Mouse (Mus musculus): ENCODE measurements around the gene Fads6. TPM values are rescaled to one million over a fixed set of nuclear protein-coding genes. Genes with fewer than 3 reads are reported as not detected.

The Fads6 gene
- polyA plus RNA-seq, 1 experiment from 2014 or later = 0.60 TPM

- Histone ChIP-seq H3K27ac (replicated peaks) (no peak overlapping the region), H3K4me2 (replicated peaks) (peak overlapping the region; percentile 36), H3K4me1 (peaks cover 7% of the 10 kb centered on the region; the same call in 1 of the 2 replicates), H3K4me3 (replicated peaks) (peak overlapping the region; percentile 11; the same call in 1 of the 2 replicates), H3K36me3 (no peaks in the 10 kb centered on the region), H3K27me3 (peaks cover 92% of the 10 kb centered on the region), H3K9ac (no peak overlapping the region), H3K9me3 (replicated peaks) (no peaks in the 10 kb centered on the region)
- 17% methylated on average over 59 of the region's 59 CpGs for WGBS
- ATAC-seq (ENCODE audit: insufficient number of reproducible peaks, low FRiP score, low TSS enrichment, low read depth) = no peak
Observed at GRCm38 (mm10) chr11:115257775-115258510, 39.5 kb downstream of the Fads6 start.

- H3K4me3 ChIP-seq (replicated peaks) = no peak overlapping the region
- H3K9me3 ChIP-seq (replicated peaks) = no peaks in the 10 kb centered on the region
- no peak for ATAC-seq (ENCODE audit: insufficient number of reproducible peaks, low FRiP score, low TSS enrichment, low read depth)
- H3K27ac ChIP-seq (replicated peaks) = no peak overlapping the region
- peaks cover 90% of the 10 kb centered on the region for H3K27me3 ChIP-seq
- H3K4me1 ChIP-seq = peaks cover 12% of the 10 kb centered on the region
- WGBS = 53% methylated on average over 3 of the region's 3 CpGs
- no peak overlapping the region for H3K4me2 ChIP-seq (replicated peaks)
- H3K9ac ChIP-seq = no peak overlapping the region
- no peaks in the 10 kb centered on the region for H3K36me3 ChIP-seq
Observed at GRCm38 (mm10) chr11:115251258-115251657, 46.2 kb downstream of the Fads6 start.

DNA sequence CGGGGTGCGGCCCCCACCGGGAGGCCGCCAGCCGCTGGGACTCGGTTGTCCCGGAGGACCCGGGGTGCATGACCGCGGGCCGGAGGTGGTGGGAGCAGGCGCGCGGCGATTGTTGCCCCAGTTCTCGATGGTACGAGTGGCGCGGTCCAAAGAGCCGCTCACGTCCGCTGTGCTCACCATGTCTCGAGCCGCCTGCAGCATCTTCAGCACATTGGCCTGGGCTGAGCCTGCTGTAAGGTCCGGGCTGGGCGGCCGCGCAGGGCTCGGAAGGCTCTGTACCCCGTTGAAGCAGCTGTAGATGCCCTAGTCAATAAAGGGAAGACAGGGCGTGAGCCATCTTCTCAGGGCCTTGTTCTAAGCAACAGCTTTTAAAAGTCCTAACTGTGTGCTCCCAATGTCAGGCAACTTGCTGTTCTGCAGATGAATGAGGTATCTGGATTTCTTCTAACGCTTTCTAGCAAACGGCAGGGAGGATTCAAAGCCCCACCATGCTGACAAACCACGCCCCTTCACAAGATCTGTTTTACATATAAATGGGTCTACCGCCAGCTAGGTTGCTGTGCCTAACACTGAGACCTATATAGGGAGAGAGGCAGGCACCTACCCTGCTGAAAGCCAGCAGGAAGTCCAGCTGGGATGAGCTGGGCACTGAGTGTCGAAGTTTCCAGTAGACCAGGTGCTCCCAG is 46.9 kb downstream of the Fads6 start:
- 1% methylated on average over 36 of the region's 36 CpGs for WGBS
- no peaks in the 10 kb centered on the region for H3K36me3 ChIP-seq
- no peaks in the 10 kb centered on the region for H3K9me3 ChIP-seq (replicated peaks)
- H3K4me2 ChIP-seq (replicated peaks) = peak overlapping the region; percentile 84
- H3K9ac ChIP-seq = no peak overlapping the region
- H3K4me3 ChIP-seq (replicated peaks) = peak overlapping the region; percentile 43
- peaks cover 12% of the 10 kb centered on the region for H3K4me1 ChIP-seq
- H3K27me3 ChIP-seq = peaks cover 84% of the 10 kb centered on the region
- no peak overlapping the region for H3K27ac ChIP-seq (replicated peaks)
- ATAC-seq (ENCODE audit: insufficient number of reproducible peaks, low FRiP score, low TSS enrichment, low read depth) = no peak

DNA sequence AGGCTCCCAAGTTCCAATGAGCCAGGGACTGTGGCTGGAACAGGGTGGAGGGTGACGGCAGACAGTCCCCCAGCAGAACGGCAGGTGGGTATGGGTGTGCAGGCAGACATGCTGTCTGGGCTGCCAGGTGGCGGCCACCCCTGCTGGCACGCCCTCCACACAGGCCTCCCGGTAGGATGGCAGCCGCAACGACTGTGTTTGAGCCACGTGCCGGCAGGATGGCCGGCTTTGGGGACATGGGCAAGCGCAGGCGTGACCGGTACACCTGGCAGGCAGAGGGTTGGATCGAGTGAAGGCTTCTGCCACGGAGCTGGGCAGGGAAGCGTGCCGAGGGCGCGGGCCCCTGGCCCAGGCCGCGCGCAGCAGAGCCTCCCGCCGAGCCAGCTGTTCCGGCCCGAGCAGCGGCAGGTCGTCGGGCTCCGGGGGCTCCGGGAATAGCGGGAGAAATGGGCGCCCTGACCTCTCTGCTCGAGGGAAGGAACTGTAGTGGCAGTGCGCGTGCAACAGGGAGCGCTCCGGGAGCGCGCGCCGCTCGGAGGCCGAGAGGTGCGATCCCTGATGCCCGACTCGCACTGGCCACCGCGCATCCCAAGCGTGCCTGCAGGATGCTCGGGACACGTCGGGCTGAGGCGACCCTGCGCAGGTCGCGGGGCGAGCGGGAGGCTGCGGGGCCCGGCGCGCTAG is 47.6 kb downstream of the Fads6 start:
- Histone ChIP-seq H3K9me3 (replicated peaks) (no peaks in the 10 kb centered on the region), H3K4me2 (replicated peaks) (peak overlapping the region; percentile 84), H3K4me1 (peaks cover 12% of the 10 kb centered on the region), H3K27me3 (peaks cover 78% of the 10 kb centered on the region), H3K4me3 (replicated peaks) (peak overlapping the region; percentile 43), H3K9ac (no peak overlapping the region), H3K27ac (replicated peaks) (no peak overlapping the region), H3K36me3 (0 out of 2 replicates have a peak, but pooled peaks cover under 1% of the 10 kb centered on the region)
- no peak for ATAC-seq (ENCODE audit: insufficient number of reproducible peaks, low FRiP score, low TSS enrichment, low read depth)
- WGBS = 3% methylated on average over 62 of the region's 63 CpGs

DNA sequence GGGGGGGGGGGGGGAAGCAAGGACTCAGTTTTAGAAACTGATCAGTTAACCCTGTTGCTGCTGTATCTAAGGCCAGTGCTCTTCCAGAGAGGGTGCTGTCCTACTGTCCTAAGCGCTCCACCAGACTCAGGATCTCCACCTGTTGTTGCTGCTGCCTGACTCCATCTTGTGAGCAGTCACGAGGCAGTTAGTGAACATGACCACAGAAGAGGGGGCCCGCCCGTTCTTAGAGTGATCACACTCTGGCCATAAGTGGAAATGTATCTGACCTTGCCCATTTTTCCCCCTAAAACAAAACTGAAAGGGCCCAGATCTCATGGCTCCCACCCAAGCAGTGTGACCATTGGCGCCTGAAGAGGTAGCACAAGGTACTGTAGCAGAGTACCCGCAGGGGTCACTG is 49.5 kb downstream of the Fads6 start:
- Histone ChIP-seq H3K27me3 (peaks cover 67% of the 10 kb centered on the region), H3K4me2 (replicated peaks) (no peak overlapping the region), H3K9me3 (replicated peaks) (no peaks in the 10 kb centered on the region), H3K27ac (replicated peaks) (no peak overlapping the region), H3K4me3 (replicated peaks) (no peak overlapping the region), H3K36me3 (peaks cover 10% of the 10 kb centered on the region; the same call in 1 of the 2 replicates), H3K4me1 (peaks cover 12% of the 10 kb centered on the region), H3K9ac (no peak overlapping the region)
- WGBS = 70% methylated on average over 6 of the region's 6 CpGs
- no peak for ATAC-seq (ENCODE audit: insufficient number of reproducible peaks, low FRiP score, low TSS enrichment, low read depth)

GRCm38 (mm10) chr11:115247240-115247639 is 50.2 kb downstream of the Fads6 start:
- Histone ChIP-seq H3K9me3 (replicated peaks) (no peaks in the 10 kb centered on the region), H3K4me2 (replicated peaks) (no peak overlapping the region), H3K27me3 (peaks cover 60% of the 10 kb centered on the region), H3K36me3 (peaks cover 10% of the 10 kb centered on the region; the same call in 1 of the 2 replicates), H3K4me1 (peaks cover 12% of the 10 kb centered on the region), H3K27ac (replicated peaks) (no peak overlapping the region), H3K9ac (no peak overlapping the region), H3K4me3 (replicated peaks) (no peak overlapping the region)
- WGBS = 23% methylated on average over 3 of the region's 3 CpGs
- no peak for ATAC-seq (ENCODE audit: insufficient number of reproducible peaks, low FRiP score, low TSS enrichment, low read depth)

GRCm38 (mm10) chr11:115246386-115246785 is 51.1 kb downstream of the Fads6 start:
- Histone ChIP-seq H3K27me3 (peaks cover 52% of the 10 kb centered on the region), H3K9ac (no peak overlapping the region), H3K36me3 (peaks cover 10% of the 10 kb centered on the region; the same call in 1 of the 2 replicates), H3K9me3 (replicated peaks) (no peaks in the 10 kb centered on the region), H3K4me1 (peaks cover 12% of the 10 kb centered on the region), H3K27ac (replicated peaks) (no peak overlapping the region), H3K4me2 (replicated peaks) (no peak overlapping the region), H3K4me3 (replicated peaks) (no peak overlapping the region)
- 0 out of 2 replicates have a peak, but pooled peaks have one; percentile 12 for ATAC-seq (ENCODE audit: insufficient number of reproducible peaks, low FRiP score, low TSS enrichment, low read depth)
- 69% methylated on average over 8 of the region's 8 CpGs for WGBS

- Histone ChIP-seq H3K4me3 (replicated peaks) (no peak overlapping the region), H3K9ac (no peak overlapping the region), H3K4me1 (peaks cover 4% of the 10 kb centered on the region), H3K36me3 (peaks cover 10% of the 10 kb centered on the region; the same call in 1 of the 2 replicates), H3K9me3 (replicated peaks) (no peaks in the 10 kb centered on the region), H3K27me3 (peaks cover 38% of the 10 kb centered on the region), H3K27ac (replicated peaks) (no peak overlapping the region), H3K4me2 (replicated peaks) (no peak overlapping the region)
- ATAC-seq (ENCODE audit: insufficient number of reproducible peaks, low FRiP score, low TSS enrichment, low read depth) = no peak
- 91% methylated on average over 8 of the region's 8 CpGs for WGBS
Observed at GRCm38 (mm10) chr11:115244840-115245239, 52.6 kb downstream of the Fads6 start.

GRCm38 (mm10) chr11:115243783-115244182 is 53.7 kb downstream of the Fads6 start:
- 91% methylated on average over 12 of the region's 12 CpGs for WGBS
- Histone ChIP-seq H3K4me1 (no peaks in the 10 kb centered on the region; the same call in 1 of the 2 replicates), H3K27me3 (peaks cover 27% of the 10 kb centered on the region), H3K36me3 (peaks cover 10% of the 10 kb centered on the region; the same call in 1 of the 2 replicates), H3K4me2 (replicated peaks) (no peak overlapping the region), H3K4me3 (replicated peaks) (no peak overlapping the region), H3K9me3 (replicated peaks) (no peaks in the 10 kb centered on the region), H3K27ac (replicated peaks) (no peak overlapping the region), H3K9ac (no peak overlapping the region)
- ATAC-seq (ENCODE audit: insufficient number of reproducible peaks, low FRiP score, low TSS enrichment, low read depth) = no peak

DNA sequence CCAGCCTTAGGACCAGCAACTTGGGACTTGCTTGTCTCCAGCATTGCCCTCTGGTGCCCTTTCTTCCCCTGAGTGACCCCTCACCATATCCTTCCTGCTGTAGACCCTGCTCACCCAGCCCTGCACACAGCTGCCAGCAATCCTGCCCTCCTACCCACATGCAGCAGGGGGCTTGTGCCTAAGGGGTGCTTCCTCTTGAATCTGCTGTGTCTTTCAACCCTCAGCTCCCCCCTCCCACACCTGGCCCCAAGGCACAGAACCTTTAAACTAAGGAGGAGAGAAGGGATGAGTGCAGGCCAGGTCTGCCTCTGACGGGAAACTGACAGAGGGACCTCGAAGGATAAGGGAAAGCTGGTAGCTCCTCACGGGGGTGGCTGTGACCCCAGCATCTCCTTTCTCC is 54.7 kb downstream of the Fads6 start:
- Histone ChIP-seq H3K4me1 (no peaks in the 10 kb centered on the region; the same call in 1 of the 2 replicates), H3K4me2 (replicated peaks) (no peak overlapping the region), H3K27me3 (peaks cover 17% of the 10 kb centered on the region), H3K36me3 (peaks cover 10% of the 10 kb centered on the region; the same call in 1 of the 2 replicates), H3K27ac (replicated peaks) (no peak overlapping the region), H3K4me3 (replicated peaks) (no peak overlapping the region), H3K9ac (no peak overlapping the region), H3K9me3 (replicated peaks) (no peaks in the 10 kb centered on the region)
- no peak for ATAC-seq (ENCODE audit: insufficient number of reproducible peaks, low FRiP score, low TSS enrichment, low read depth)
- WGBS = 59% methylated on average over 3 of the region's 3 CpGs

- Histone ChIP-seq H3K27me3 (peaks cover 3% of the 10 kb centered on the region; the same call in 1 of the 2 replicates), H3K4me3 (replicated peaks) (no peak overlapping the region), H3K4me2 (replicated peaks) (no peak overlapping the region), H3K9me3 (replicated peaks) (no peaks in the 10 kb centered on the region), H3K36me3 (peaks cover 10% of the 10 kb centered on the region; the same call in 1 of the 2 replicates), H3K4me1 (no peaks in the 10 kb centered on the region), H3K9ac (no peak overlapping the region), H3K27ac (replicated peaks) (no peak overlapping the region)
- whole genome bisulfite sequencing = 75% methylated on average over 11 of the region's 11 CpGs
- no peak for ATAC-seq (ENCODE audit: insufficient number of reproducible peaks, low FRiP score, low TSS enrichment, low read depth)
Observed at GRCm38 (mm10) chr11:115241402-115241801, 56.1 kb downstream of the Fads6 start.
